Mouse (Mus musculus) limb, embryonic 11.5 days (tissue): Measurements from ENCODE around the gene 4931406P16Rik. TPM values are rescaled to one million over a fixed set of nuclear protein-coding genes. Genes with fewer than 3 reads are reported as not detected.

Source experiments
- ATAC-seq: fragments of 200-750 bp; cut with Nextera tagmentation; 2 replicates; pipeline ENCODE4 v1.8.0; 2017; ENCODE audit warnings: low read depth; ENCODE audit not compliant: insufficient number of reproducible peaks, low FRiP score, low TSS enrichment
- DNase-seq: peaks from one replicate; pipeline ENCODE4 v3.0.0-alpha.2; 2015; ENCODE audit warnings: low spot score
- H3K27ac ChIP-seq: fragments of 300-500 bp; sonication (generic); replicated peaks from 2 replicates; pipeline ENCODE4 v1.5.1; 2014; ENCODE audit warnings: low read depth, mild to moderate bottlenecking, low read length
- H3K27me3 ChIP-seq: fragments of 300-500 bp; sonication (generic); 2 replicates; pipeline ENCODE4 v1.6.1; 2014; ENCODE audit warnings: mild to moderate bottlenecking, low read length, mixed read lengths; ENCODE audit not compliant: control insufficient read depth, insufficient read depth
- H3K36me3 ChIP-seq: fragments of 300-500 bp; sonication (generic); 2 replicates; pipeline ENCODE4 v1.6.1; 2014; ENCODE audit warnings: mild to moderate bottlenecking, low read length, moderate library complexity, mixed read lengths; ENCODE audit not compliant: control insufficient read depth, insufficient read depth
- H3K4me1 ChIP-seq: fragments of 300-500 bp; sonication (generic); 2 replicates; pipeline ENCODE4 v1.6.1; 2014; ENCODE audit warnings: low read length, mixed read lengths; ENCODE audit not compliant: control insufficient read depth, insufficient read depth
- H3K4me2 ChIP-seq: fragments of 300-500 bp; sonication (generic); 2 replicates; pipeline ENCODE4 v1.6.1; 2014; ENCODE audit warnings: low read depth, mild to moderate bottlenecking, moderate library complexity; ENCODE audit not compliant: severe bottlenecking
- H3K4me3 ChIP-seq: fragments of 300-500 bp; sonication (generic); 2 replicates; pipeline ENCODE4 v1.5.1; 2014; ENCODE audit warnings: low read depth, low read length
- H3K9ac ChIP-seq: fragments of 300-500 bp; sonication (generic); 2 replicates; pipeline ENCODE4 v1.6.1; 2014; ENCODE audit warnings: mild to moderate bottlenecking, low read length
- H3K9me3 ChIP-seq: fragments of 300-500 bp; sonication (generic); 2 replicates; pipeline ENCODE4 v1.6.1; 2016; ENCODE audit warnings: low read length; ENCODE audit not compliant: control insufficient read depth
- WGBS: fragments of 180-500 bp; shearing (Covaris S2); extraction: QIAGEN DNeasy Blood & Tissue Kit; methylation state at CpG from one replicate; pipeline ENCODE4 v1.1.7; 2014; 5-methylcytosine and 5-hydroxymethylcytosine counted together
- polyA plus RNA-seq: library from polyadenylated mRNA; unstranded; fragments of >200 nt; fragmentation: Nextera tagmentation; extraction: Ambion mirVana; gene quantifications from 2 replicates; pipeline ENCODE4 v1.2.1, GENCODE M21; 2014

Gene 4931406P16Rik
- polyA plus RNA-seq, 1 experiment from 2014 or later, result 26.7 TPM

DNA sequence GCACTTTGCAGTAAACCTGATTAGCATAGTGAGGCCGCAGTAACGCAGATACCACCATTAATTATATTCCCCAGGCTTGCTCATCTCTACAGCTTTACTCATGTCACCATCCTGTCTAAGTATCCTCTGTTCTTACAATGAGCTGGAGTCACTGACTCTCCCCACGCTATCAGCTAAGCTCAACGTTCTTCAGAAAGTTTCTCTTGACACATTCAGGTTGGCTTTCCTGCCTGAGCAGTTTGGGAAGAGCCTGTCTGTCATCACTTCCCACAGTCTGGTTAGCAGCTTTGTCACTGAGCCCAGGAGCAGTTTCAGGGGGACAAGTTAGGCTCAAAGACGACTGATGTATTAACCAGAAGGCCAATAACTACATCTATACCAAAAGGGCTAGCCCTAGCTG, 4.8 kb downstream of the 4931406P16Rik start:
- no peak for DNase-seq
- Histone ChIP-seq H3K27ac (no peak overlapping the region), H3K27me3 (no peaks in the 10 kb centered on the region), H3K9ac (no peak overlapping the region), H3K4me3 (no peak overlapping the region), H3K9me3 (no peaks in the 10 kb centered on the region), H3K4me2 (no peak overlapping the region), H3K4me1 (0 out of 2 replicates have a peak, but pooled peaks cover 2% of the 10 kb centered on the region), H3K36me3 (no peaks in the 10 kb centered on the region)
- ATAC-seq, result no peak
- WGBS, result 57% methylated on average over 5 of the region's 5 CpGs

- H3K4me1 ChIP-seq, result no peaks in the 10 kb centered on the region
- H3K9ac ChIP-seq, result no peak overlapping the region
- H3K4me2 ChIP-seq, result no peak overlapping the region
- no peaks in the 10 kb centered on the region for H3K27me3 ChIP-seq
- ATAC-seq (no peak), DNase-seq (no peak)
- H3K36me3 ChIP-seq, result no peaks in the 10 kb centered on the region
- no peak overlapping the region for H3K27ac ChIP-seq
- H3K4me3 ChIP-seq, result no peak overlapping the region
- no peaks in the 10 kb centered on the region for H3K9me3 ChIP-seq
- 81% methylated on average over 4 of the region's 4 CpGs for WGBS
Observed at GRCm38 (mm10) chr7:34305454-34305853, 7.9 kb downstream of the 4931406P16Rik start.

DNA sequence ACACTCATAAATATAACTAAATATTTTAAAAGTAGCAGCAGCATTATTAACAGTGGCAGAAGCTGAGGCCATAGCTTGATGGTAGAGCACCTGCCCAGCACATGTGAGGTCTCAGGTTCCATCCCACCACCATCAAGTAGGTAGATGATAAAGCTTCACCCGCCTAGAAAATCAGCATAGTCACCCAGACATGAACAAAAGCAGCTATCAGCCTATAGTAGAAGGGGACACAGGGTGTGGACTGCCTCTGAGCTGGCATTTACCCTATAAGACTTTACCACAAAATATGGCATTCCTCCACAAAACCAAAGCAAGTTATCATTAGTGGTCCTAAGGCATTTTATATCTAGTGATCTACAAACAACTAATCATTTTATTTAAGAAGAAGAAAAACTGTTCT, 10.7 kb downstream of the 4931406P16Rik start:
- Histone ChIP-seq H3K4me1 (no peaks in the 10 kb centered on the region), H3K4me2 (no peak overlapping the region), H3K4me3 (no peak overlapping the region), H3K9me3 (no peaks in the 10 kb centered on the region), H3K27ac (no peak overlapping the region), H3K9ac (no peak overlapping the region), H3K36me3 (no peaks in the 10 kb centered on the region), H3K27me3 (no peaks in the 10 kb centered on the region)
- ATAC-seq, result no peak
- no peak for DNase-seq
- WGBS, result 86% methylated on average over 1 of the region's 1 CpGs

GRCm38 (mm10) chr7:34301952-34302351, 11.4 kb downstream of the 4931406P16Rik start:
- H3K36me3 ChIP-seq, result no peaks in the 10 kb centered on the region
- H3K9me3 ChIP-seq, result no peaks in the 10 kb centered on the region
- no peak overlapping the region for H3K9ac ChIP-seq
- H3K27ac ChIP-seq, result no peak overlapping the region
- no peaks in the 10 kb centered on the region for H3K27me3 ChIP-seq
- no peaks in the 10 kb centered on the region for H3K4me1 ChIP-seq
- H3K4me3 ChIP-seq, result no peak overlapping the region
- 85% methylated on average over 3 of the region's 3 CpGs for WGBS
- no peak for DNase-seq
- no peak overlapping the region for H3K4me2 ChIP-seq
- ATAC-seq, result no peak

GRCm38 (mm10) chr7:34298818-34299217, 14.5 kb downstream of the 4931406P16Rik start:
- DNase-seq (no peak), ATAC-seq (no peak)
- no peaks in the 10 kb centered on the region for H3K27me3 ChIP-seq
- H3K36me3 ChIP-seq, result 0 out of 2 replicates have a peak, but pooled peaks cover 2% of the 10 kb centered on the region
- WGBS, result 85% methylated on average over 2 of the region's 2 CpGs
- H3K9ac ChIP-seq, result no peak overlapping the region
- H3K4me1 ChIP-seq, result no peaks in the 10 kb centered on the region
- no peak overlapping the region for H3K4me3 ChIP-seq
- H3K9me3 ChIP-seq, result no peaks in the 10 kb centered on the region
- no peak overlapping the region for H3K27ac ChIP-seq
- H3K4me2 ChIP-seq, result no peak overlapping the region

DNA sequence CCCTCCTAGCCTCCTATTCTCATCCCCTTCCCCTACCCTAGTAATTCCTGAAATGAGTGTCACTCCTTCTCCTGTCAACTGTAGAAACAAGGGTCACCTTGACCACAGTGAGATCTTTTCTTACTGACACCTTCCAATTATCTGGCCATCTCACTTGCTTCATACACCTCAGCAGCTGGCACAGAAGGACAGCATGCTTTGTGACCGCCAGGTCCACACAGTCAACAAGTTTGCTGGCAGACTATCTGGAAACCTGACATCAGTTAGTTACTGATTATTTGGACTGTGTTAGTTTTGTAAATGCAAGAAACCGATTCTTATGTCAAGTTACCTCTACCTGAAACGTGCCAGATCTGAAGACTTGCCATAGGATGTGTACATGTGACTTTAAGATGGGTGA, 17.2 kb downstream of the 4931406P16Rik start:
- H3K27me3 ChIP-seq, result no peaks in the 10 kb centered on the region
- DNase-seq (no peak), ATAC-seq (no peak)
- H3K36me3 ChIP-seq, result 0 out of 2 replicates have a peak, but pooled peaks cover 2% of the 10 kb centered on the region
- no peaks in the 10 kb centered on the region for H3K9me3 ChIP-seq
- no peaks in the 10 kb centered on the region for H3K4me1 ChIP-seq
- H3K27ac ChIP-seq, result no peak overlapping the region
- no peak overlapping the region for H3K9ac ChIP-seq
- no peak overlapping the region for H3K4me2 ChIP-seq
- WGBS, result 91% methylated on average over 3 of the region's 3 CpGs
- no peak overlapping the region for H3K4me3 ChIP-seq

DNA sequence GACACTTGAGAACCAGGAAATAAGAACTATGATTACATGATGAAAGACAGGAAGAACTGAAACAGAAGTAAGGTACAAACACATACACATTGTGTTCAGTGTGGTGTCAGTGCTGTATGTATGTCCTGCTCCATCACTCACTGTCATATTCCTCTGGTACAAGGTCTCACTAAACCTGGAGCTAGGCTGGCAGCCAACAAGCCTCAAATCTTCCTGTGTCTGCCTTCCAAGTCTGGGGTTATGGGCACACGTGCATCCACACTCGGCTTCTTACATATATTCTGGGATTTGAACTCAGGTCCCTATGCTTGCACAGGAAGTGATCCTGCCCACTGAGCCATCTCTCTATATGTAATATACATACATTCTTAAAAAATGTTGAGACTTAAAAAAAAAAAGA, 20.7 kb downstream of the 4931406P16Rik start:
- ATAC-seq (no peak), DNase-seq (no peak)
- no peak overlapping the region for H3K4me2 ChIP-seq
- 0 out of 2 replicates have a peak, but pooled peaks cover 2% of the 10 kb centered on the region for H3K36me3 ChIP-seq
- no peak overlapping the region for H3K4me3 ChIP-seq
- no peaks in the 10 kb centered on the region for H3K27me3 ChIP-seq
- H3K9ac ChIP-seq, result no peak overlapping the region
- WGBS, result 90% methylated on average over 2 of the region's 2 CpGs
- H3K4me1 ChIP-seq, result no peaks in the 10 kb centered on the region
- no peaks in the 10 kb centered on the region for H3K9me3 ChIP-seq
- H3K27ac ChIP-seq, result no peak overlapping the region

GRCm38 (mm10) chr7:34291265-34291664, 22.1 kb downstream of the 4931406P16Rik start:
- Histone ChIP-seq H3K36me3 (0 out of 2 replicates have a peak, but pooled peaks cover 2% of the 10 kb centered on the region), H3K27me3 (no peaks in the 10 kb centered on the region), H3K4me1 (no peaks in the 10 kb centered on the region), H3K27ac (no peak overlapping the region), H3K9me3 (no peaks in the 10 kb centered on the region), H3K4me3 (no peak overlapping the region), H3K9ac (no peak overlapping the region), H3K4me2 (no peak overlapping the region)
- DNase-seq (no peak), ATAC-seq (no peak)
- 88% methylated on average over 1 of the region's 1 CpGs for WGBS

GRCm38 (mm10) chr7:34290450-34291151, 22.8 kb downstream of the 4931406P16Rik start:
- Histone ChIP-seq H3K9ac (no peak overlapping the region), H3K36me3 (no peaks in the 10 kb centered on the region), H3K9me3 (no peaks in the 10 kb centered on the region), H3K4me2 (no peak overlapping the region), H3K4me1 (no peaks in the 10 kb centered on the region), H3K27me3 (no peaks in the 10 kb centered on the region), H3K27ac (no peak overlapping the region), H3K4me3 (no peak overlapping the region)
- no peak for ATAC-seq
- DNase-seq, result no peak
